Mouse (Mus musculus): ENCODE measurements around the gene Cfap100. TPM values are rescaled to one million over a fixed set of nuclear protein-coding genes. Genes with fewer than 3 reads are reported as not detected.
A peak's percentile ranks its signal among the peaks of the same experiment; 100 is the strongest.

Cfap100 gene
- polyA plus RNA-seq, 1 experiment from 2014 or later = 0.65 TPM

GRCm38 (mm10) chr6:90463228-90463862, 34.7 kb upstream of the Cfap100 start:
- WGBS = under 1% methylated on average over 30 of the region's 31 CpGs
- peak; percentile 74 for DNase-seq (ENCODE audit: low spot score)
- peaks cover 10% of the 10 kb centered on the region for H3K4me1 ChIP-seq (ENCODE audit: control insufficient read depth, insufficient read depth, low read length)

GRCm38 (mm10) chr6:90462841-90463227, 34.2 kb upstream of the Cfap100 start:
- peak overlapping the region; percentile 68 for H3K4me3 ChIP-seq (ENCODE audit: low read depth, low read length)
- no peak overlapping the region for H3K27ac ChIP-seq (replicated peaks; ENCODE audit: low read depth, low read length)
- peaks cover 10% of the 10 kb centered on the region for H3K4me1 ChIP-seq (ENCODE audit: control insufficient read depth, insufficient read depth, low read length)
- WGBS = under 1% methylated on average over 24 of the region's 38 CpGs
- H3K9ac ChIP-seq (ENCODE audit: low read depth, low read length) = peak overlapping the region; percentile 71
- DNase-seq (ENCODE audit: low spot score) (no peak), ATAC-seq (ENCODE audit: low read depth) (no peak)
- H3K4me2 ChIP-seq (ENCODE audit: low read depth, low read length) = peak overlapping the region; percentile 100
- peaks cover 22% of the 10 kb centered on the region for H3K27me3 ChIP-seq (replicated peaks; ENCODE audit: control insufficient read depth, insufficient read depth, low read length)
- H3K9me3 ChIP-seq (ENCODE audit: control insufficient read depth, low read length) = no peaks in the 10 kb centered on the region
- H3K36me3 ChIP-seq (ENCODE audit: control insufficient read depth, insufficient read depth, low read length) = no peaks in the 10 kb centered on the region

More at GRCm38 (mm10) chr6:90463228-90463862, 34.7 kb upstream of the Cfap100 start:
- Histone ChIP-seq H3K9me3 (ENCODE audit: control insufficient read depth, low read length) (no peaks in the 10 kb centered on the region), H3K9ac (ENCODE audit: low read depth, low read length) (peak overlapping the region; percentile 71), H3K27me3 (replicated peaks; ENCODE audit: control insufficient read depth, insufficient read depth, low read length) (peaks cover 22% of the 10 kb centered on the region), H3K4me2 (ENCODE audit: low read depth, low read length) (peak overlapping the region; percentile 100), H3K36me3 (ENCODE audit: control insufficient read depth, insufficient read depth, low read length) (no peaks in the 10 kb centered on the region), H3K4me3 (ENCODE audit: low read depth, low read length) (peak overlapping the region; percentile 68), H3K27ac (replicated peaks; ENCODE audit: low read depth, low read length) (no peak overlapping the region)
- ATAC-seq (ENCODE audit: low read depth) = peak; percentile 87

- H3K4me3 ChIP-seq (ENCODE audit: low read depth, low read length) = peak within 1 kb of the TSS; percentile 68
- H3K27ac ChIP-seq (replicated peaks; ENCODE audit: low read depth, low read length) = no peak within 1 kb of the TSS
- peaks cover 10% of the 10 kb centered on the region for H3K4me1 ChIP-seq (ENCODE audit: control insufficient read depth, insufficient read depth, low read length)
- peak; percentile 82 for ATAC-seq (ENCODE audit: low read depth)
- H3K36me3 ChIP-seq (ENCODE audit: control insufficient read depth, insufficient read depth, low read length) = no peaks in the 10 kb centered on the region
- peak within 1 kb of the TSS; percentile 100 for H3K4me2 ChIP-seq (ENCODE audit: low read depth, low read length)
- no peaks in the 10 kb centered on the region for H3K9me3 ChIP-seq (ENCODE audit: control insufficient read depth, low read length)
- WGBS = 1% methylated on average over 22 of the region's 70 CpGs
- DNase-seq (ENCODE audit: low spot score) = peak; percentile 84
- peaks cover 22% of the 10 kb centered on the region for H3K27me3 ChIP-seq (replicated peaks; ENCODE audit: control insufficient read depth, insufficient read depth, low read length)
- peak within 1 kb of the TSS; percentile 71 for H3K9ac ChIP-seq (ENCODE audit: low read depth, low read length)
Measured at GRCm38 (mm10) chr6:90462181-90462706, 33.6 kb upstream of the Cfap100 start, which contains the start of gene Klf15. Gene Klf15 (plus strand): TSS chr6:90462576.

DNA sequence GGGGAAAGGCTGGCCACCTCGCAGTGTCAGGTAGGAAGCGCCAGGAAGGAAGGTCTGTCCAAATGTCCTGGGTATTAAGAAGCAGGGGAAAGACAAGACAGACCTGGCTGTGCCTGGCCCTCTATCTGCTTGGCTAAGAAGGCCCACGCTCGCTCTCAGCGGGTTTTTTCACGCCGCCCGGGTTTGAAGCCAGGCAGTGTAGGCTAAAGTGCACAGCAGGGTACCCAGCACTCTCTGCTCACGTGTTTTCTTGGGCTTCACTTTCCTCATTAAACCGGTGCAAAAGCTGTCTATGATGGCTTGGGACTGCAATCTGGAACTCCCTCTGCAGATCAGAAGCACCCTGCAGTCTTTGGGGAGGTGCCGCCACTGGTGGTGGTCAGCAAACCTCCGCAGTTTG, 33.2 kb upstream of the Cfap100 start:
- ATAC-seq (ENCODE audit: low read depth) = no peak
- Histone ChIP-seq H3K9me3 (ENCODE audit: control insufficient read depth, low read length) (no peaks in the 10 kb centered on the region), H3K9ac (ENCODE audit: low read depth, low read length) (peak overlapping the region; percentile 71; the same call in 1 of the 2 replicates), H3K4me1 (ENCODE audit: control insufficient read depth, insufficient read depth, low read length) (peaks cover 10% of the 10 kb centered on the region), H3K4me3 (ENCODE audit: low read depth, low read length) (peak overlapping the region; percentile 68), H3K36me3 (ENCODE audit: control insufficient read depth, insufficient read depth, low read length) (no peaks in the 10 kb centered on the region), H3K27me3 (replicated peaks; ENCODE audit: control insufficient read depth, insufficient read depth, low read length) (peaks cover 22% of the 10 kb centered on the region), H3K27ac (replicated peaks; ENCODE audit: low read depth, low read length) (no peak overlapping the region), H3K4me2 (ENCODE audit: low read depth, low read length) (peak overlapping the region; percentile 100)
- 14% methylated on average over 12 of the region's 12 CpGs for WGBS
- no peak for DNase-seq (ENCODE audit: low spot score)

GRCm38 (mm10) chr6:90461181-90461580, 32.6 kb upstream of the Cfap100 start:
- Histone ChIP-seq H3K4me2 (ENCODE audit: low read depth, low read length) (no peak overlapping the region), H3K27me3 (replicated peaks; ENCODE audit: control insufficient read depth, insufficient read depth, low read length) (peaks cover 22% of the 10 kb centered on the region), H3K9me3 (ENCODE audit: control insufficient read depth, low read length) (no peaks in the 10 kb centered on the region), H3K4me3 (ENCODE audit: low read depth, low read length) (no peak overlapping the region), H3K4me1 (ENCODE audit: control insufficient read depth, insufficient read depth, low read length) (peaks cover 10% of the 10 kb centered on the region), H3K36me3 (ENCODE audit: control insufficient read depth, insufficient read depth, low read length) (no peaks in the 10 kb centered on the region), H3K27ac (replicated peaks; ENCODE audit: low read depth, low read length) (no peak overlapping the region), H3K9ac (ENCODE audit: low read depth, low read length) (no peak overlapping the region)
- DNase-seq (ENCODE audit: low spot score) (no peak), ATAC-seq (ENCODE audit: low read depth) (no peak)
- WGBS = 50% methylated on average over 2 of the region's 2 CpGs

DNA sequence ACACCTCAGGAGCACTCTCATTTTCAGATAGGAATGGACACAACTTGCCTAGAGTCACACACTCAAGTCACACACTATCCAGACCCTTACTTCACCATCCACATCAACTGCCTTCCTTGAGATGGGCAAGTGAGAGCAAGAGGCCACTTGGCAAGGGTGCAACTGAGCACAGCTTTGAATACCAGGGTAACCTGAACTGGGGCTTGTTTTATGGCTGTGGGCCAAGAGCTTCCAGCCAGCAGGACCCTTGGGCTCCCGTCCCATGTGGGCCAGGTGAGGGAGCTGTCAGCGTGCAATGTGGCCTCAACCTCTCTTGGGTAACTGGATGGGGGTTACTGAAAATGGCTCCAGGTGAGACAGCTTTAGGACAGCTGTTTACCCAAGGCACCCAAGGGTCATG, 28.8 kb upstream of the Cfap100 start:
- ATAC-seq (ENCODE audit: low read depth) = no peak
- H3K36me3 ChIP-seq (ENCODE audit: control insufficient read depth, insufficient read depth, low read length) = no peaks in the 10 kb centered on the region
- no peaks in the 10 kb centered on the region for H3K4me1 ChIP-seq (ENCODE audit: control insufficient read depth, insufficient read depth, low read length)
- peaks cover 12% of the 10 kb centered on the region for H3K27me3 ChIP-seq (replicated peaks; ENCODE audit: control insufficient read depth, insufficient read depth, low read length)
- H3K9ac ChIP-seq (ENCODE audit: low read depth, low read length) = no peak overlapping the region
- DNase-seq (ENCODE audit: low spot score) = peak; percentile 33
- no peak overlapping the region for H3K27ac ChIP-seq (replicated peaks; ENCODE audit: low read depth, low read length)
- H3K9me3 ChIP-seq (ENCODE audit: control insufficient read depth, low read length) = no peaks in the 10 kb centered on the region
- no peak overlapping the region for H3K4me2 ChIP-seq (ENCODE audit: low read depth, low read length)
- H3K4me3 ChIP-seq (ENCODE audit: low read depth, low read length) = no peak overlapping the region
- WGBS = 69% methylated on average over 2 of the region's 2 CpGs

GRCm38 (mm10) chr6:90453751-90454150, 25.2 kb upstream of the Cfap100 start:
- Histone ChIP-seq H3K9ac (ENCODE audit: low read depth, low read length) (no peak overlapping the region), H3K4me3 (ENCODE audit: low read depth, low read length) (no peak overlapping the region), H3K9me3 (ENCODE audit: control insufficient read depth, low read length) (no peaks in the 10 kb centered on the region), H3K4me1 (ENCODE audit: control insufficient read depth, insufficient read depth, low read length) (no peaks in the 10 kb centered on the region), H3K36me3 (ENCODE audit: control insufficient read depth, insufficient read depth, low read length) (no peaks in the 10 kb centered on the region), H3K4me2 (ENCODE audit: low read depth, low read length) (no peak overlapping the region), H3K27me3 (replicated peaks; ENCODE audit: control insufficient read depth, insufficient read depth, low read length) (no peaks in the 10 kb centered on the region), H3K27ac (replicated peaks; ENCODE audit: low read depth, low read length) (no peak overlapping the region)
- 84% methylated on average over 5 of the region's 5 CpGs for WGBS
- ATAC-seq (ENCODE audit: low read depth) = no peak
- DNase-seq (ENCODE audit: low spot score) = no peak

- DNase-seq (ENCODE audit: low spot score) (no peak), ATAC-seq (ENCODE audit: low read depth) (no peak)
- no peak overlapping the region for H3K4me2 ChIP-seq (ENCODE audit: low read depth, low read length)
Measured at GRCm38 (mm10) chr6:90452603-90453002, 24.0 kb upstream of the Cfap100 start.

DNA sequence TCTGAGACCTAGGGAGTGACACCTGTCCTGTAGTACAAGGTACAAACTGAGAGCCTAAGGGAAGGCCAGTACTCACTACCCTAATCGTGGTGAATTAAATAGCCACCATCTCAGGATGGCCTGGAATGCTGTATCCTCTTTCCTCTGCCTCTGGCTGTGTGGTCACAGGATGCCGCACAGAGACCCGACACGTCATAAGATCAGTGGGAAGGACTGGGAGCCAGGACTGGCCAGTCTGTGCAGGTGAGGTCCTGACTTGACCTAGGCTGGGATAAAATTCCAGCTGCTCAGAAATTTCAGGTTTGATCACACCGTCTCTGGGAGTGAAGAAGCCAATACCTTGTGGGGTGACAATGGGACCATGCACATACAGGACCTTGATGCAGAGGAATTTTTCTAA, 22.9 kb upstream of the Cfap100 start:
- DNase-seq (ENCODE audit: low spot score) (no peak), ATAC-seq (ENCODE audit: low read depth) (no peak)
- Histone ChIP-seq H3K9me3 (ENCODE audit: control insufficient read depth, low read length) (no peaks in the 10 kb centered on the region), H3K4me2 (ENCODE audit: low read depth, low read length) (no peak overlapping the region), H3K4me1 (ENCODE audit: control insufficient read depth, insufficient read depth, low read length) (no peaks in the 10 kb centered on the region), H3K4me3 (ENCODE audit: low read depth, low read length) (no peak overlapping the region), H3K9ac (ENCODE audit: low read depth, low read length) (no peak overlapping the region), H3K27me3 (replicated peaks; ENCODE audit: control insufficient read depth, insufficient read depth, low read length) (no peaks in the 10 kb centered on the region), H3K36me3 (ENCODE audit: control insufficient read depth, insufficient read depth, low read length) (no peaks in the 10 kb centered on the region), H3K27ac (replicated peaks; ENCODE audit: low read depth, low read length) (no peak overlapping the region)
- 75% methylated on average over 5 of the region's 5 CpGs for WGBS

More at GRCm38 (mm10) chr6:90452603-90453002, 24.0 kb upstream of the Cfap100 start:
- Histone ChIP-seq H3K4me1 (ENCODE audit: control insufficient read depth, insufficient read depth, low read length) (no peaks in the 10 kb centered on the region), H3K27me3 (replicated peaks; ENCODE audit: control insufficient read depth, insufficient read depth, low read length) (no peaks in the 10 kb centered on the region), H3K27ac (replicated peaks; ENCODE audit: low read depth, low read length) (no peak overlapping the region), H3K9me3 (ENCODE audit: control insufficient read depth, low read length) (no peaks in the 10 kb centered on the region), H3K4me3 (ENCODE audit: low read depth, low read length) (no peak overlapping the region), H3K9ac (ENCODE audit: low read depth, low read length) (no peak overlapping the region), H3K36me3 (ENCODE audit: control insufficient read depth, insufficient read depth, low read length) (no peaks in the 10 kb centered on the region)

All from embryonic facial prominence, embryonic 14.5 days (tissue).